Mouse (Mus musculus) lung, adult 18-20 months (tissue): ENCODE measurements around the gene Nme8.
A peak's percentile ranks its signal among the peaks of the same experiment; 100 is the strongest.

Source experiments
- DNase-seq, 2 experiments: peaks; one replicate each; pipeline ENCODE4 v3.0.0; 2022; ENCODE audit warnings: mixed read lengths in 2 of 2

Nme8 gene

DNA sequence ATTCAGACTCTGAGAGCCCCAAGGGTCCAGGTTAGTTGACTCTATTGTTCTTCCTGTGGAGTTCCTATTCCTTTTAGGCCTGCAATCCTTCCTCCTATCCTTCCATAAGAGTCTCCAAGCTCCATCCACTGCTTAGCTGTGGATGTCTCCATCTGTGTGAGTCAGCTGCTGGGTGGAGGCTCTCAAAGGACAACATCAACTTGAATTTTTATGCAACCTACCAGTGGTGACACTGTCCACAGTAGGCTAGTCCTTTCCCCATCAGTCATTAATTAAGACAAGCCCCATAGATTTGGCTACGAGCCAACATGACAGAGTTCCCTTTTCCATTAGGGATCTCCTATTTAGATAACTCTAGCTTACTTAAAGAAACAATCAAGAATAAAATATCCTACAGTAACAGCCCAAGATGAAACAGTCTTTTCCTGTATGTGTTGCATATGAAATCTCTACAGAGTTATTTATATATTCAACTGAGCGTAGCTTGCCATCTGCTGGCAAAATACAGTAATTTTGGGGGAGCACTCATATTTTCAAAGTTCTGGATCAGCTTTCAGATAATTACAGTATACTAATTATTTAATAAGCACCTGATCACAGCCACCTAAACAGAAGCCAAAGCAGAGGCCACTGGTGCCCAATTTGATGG, 57.3 kb downstream of the Nme8 start:
- no peak for DNase-seq

DNA sequence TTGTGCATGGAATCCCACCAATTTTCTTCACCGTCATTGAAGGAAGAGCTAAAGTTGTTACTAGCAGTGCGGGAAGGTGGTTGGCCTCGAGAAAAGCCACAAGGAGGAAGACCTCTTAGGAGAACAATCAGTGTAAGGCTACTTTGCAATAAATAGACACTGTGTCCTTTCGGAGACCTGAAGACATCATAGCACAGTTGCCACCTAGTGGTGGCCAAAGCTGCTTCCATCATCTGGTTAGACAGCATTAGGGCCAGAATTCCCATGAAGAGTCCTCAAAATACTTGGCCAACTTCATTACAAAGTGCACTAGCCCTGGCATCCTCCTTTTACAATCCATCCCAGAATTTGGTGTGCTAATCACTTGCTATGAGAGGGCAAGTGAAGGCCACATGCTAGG, 61.5 kb downstream of the Nme8 start:
- DNase-seq, result no peak

DNA sequence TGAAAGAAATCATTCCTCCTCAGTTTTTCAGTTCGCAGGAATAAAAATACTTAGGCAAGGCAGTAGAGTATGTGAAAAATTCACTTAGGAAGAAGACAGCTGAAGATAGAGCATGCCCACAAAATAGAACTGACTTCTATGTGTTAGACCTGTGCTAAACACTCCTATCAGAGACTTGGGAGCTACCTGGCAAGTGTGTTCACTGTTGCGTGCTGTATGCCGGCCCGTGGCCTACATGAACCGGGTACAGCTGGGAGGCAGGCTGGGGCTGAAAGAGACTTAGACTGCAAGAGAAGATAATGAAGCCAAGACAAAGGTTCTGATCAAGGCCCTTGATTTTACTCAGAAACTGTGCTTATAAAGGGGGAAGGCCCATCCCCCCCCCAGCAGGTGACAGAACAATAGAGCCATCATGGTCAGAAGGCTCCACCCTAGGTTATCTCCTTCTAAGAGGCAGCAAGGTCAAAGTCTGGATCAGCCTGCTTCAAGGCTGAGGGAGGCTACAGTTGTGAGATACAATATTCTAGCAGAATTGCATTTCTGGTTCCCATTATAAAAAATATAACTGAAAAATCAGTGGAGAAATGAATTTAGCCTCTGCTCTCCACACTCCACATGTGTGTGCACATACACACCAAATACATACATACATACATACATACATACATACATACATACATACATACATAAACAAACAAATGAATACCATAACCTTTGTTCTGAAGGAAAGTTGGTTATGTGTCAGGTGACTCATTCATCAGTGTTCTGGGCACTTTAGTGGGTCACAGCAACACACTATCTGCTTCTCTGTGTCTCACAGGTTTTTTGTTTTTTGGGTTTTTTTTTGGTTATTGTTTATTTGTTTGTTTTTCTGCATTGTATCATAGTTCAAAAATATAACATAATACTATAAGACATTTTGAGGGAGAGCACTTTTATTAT, 66.6 kb downstream of the Nme8 start:
- DNase-seq, result no peak

DNA sequence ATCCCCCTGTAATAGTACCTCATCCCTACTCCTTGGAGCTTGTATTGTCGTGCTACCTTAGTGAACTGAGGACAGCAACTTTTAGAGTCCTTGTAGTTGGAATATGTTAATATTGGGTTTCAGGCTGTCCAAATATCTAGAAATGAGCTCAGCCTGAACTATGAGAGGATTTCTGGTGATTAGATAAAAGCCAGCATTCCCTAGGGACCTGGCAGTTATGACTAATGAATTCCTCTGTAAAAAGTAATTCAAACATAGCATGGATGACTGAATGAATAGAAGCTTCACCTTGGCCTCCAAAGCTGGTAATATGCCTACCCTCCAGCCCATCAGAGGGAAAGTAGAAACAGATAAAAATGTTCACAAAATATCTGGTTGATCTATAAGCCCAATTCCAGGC, 71.1 kb downstream of the Nme8 start:
- DNase-seq, result no peak

DNA sequence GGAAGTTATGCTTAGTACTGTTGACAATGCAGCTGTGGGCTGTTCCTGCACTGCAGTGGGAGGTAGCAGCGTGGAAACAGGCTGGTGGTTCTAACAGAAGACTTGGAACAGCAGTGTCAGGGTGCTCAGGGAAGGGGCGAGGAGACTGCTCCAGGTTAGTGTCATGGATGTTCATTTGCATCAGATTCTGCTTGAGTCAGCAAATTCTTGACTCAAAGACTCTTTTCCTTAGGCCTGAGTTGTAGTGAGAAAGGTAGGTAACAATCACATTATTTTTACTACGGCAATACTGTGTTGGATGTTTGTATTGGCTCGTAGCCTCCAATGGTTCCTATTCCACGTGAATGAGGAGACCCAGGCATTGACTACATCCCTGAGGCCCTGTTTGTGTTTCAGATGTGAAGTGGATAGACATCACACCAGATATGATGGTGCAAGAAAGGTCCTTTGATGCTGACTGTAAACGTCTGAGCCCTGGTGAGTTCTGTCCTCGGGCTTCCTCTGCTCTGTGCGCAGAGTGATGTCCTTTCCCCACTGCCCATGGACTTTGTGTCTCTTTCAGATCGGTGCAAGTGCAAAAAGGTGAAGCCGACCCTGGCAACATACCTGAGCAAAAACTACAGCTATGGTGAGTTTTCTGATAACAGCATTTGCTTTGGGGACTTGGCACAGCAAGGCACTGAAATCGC, 72.8 kb downstream of the Nme8 start:
- no peak for DNase-seq

DNA sequence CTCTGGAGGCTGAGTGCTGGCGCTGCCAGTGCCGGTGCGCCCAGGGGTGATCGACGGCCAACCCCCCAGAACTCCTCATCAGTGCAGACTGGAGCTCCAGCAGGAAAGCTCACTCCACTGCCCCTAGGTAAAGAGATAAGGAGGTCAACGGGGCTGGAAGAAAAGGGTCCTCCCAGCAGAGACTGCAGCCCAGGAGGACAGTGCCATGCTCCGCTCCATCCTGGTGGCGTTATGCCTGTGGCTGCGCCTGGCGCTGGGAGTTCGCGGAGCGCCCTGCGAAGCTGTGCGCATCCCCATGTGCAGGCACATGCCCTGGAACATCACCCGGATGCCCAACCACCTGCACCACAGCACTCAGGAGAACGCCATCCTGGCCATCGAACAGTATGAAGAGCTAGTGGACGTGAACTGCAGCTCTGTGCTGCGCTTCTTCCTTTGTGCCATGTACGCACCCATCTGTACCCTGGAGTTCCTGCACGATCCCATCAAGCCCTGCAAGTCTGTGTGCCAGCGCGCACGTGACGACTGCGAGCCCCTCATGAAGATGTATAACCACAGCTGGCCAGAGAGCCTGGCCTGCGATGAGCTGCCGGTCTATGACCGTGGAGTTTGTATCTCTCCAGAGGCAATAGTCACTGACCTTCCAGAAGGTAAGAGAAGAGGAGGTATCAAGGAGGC, 74.2 kb downstream of the Nme8 start:
- DNase-seq, result no peak

DNA sequence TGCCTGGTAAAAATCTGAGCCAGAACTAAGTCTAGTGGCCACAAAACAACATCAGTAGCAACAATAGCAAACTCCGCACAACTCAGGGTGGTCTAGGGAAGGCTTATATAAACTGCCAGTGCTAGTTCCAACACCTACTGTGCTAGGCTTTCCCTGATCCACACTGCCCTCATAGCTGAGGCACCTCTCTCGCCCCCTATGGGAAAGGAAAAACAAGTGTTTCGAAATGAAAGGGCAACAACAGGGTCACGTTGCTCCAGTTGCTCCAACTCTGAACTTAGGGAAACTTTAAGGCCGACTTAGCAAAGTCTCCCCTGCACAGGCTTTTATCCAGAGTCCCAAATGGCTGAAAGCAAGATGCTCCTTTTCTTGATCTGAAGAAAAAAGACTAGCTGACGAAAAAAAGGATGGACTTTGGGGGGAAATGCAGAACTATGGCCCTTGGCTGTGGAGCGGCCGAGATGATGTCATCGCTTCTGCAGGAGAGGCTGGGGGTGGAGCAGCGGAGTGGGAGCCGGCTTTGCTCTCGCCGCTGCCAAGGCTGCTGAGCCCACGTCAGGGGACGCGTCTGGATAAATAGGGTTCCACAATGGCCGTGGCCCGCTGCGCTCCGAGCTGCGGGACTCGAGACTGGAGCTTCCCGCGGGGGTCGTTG, 74.9 kb downstream of the Nme8 start, which contains the start of gene Sfrp4:
TSS of gene Sfrp4 (plus strand) at position 532 of the 655 bp plus-strand sequence.
- DNase-seq, result peak; percentile 26 to 43

DNA sequence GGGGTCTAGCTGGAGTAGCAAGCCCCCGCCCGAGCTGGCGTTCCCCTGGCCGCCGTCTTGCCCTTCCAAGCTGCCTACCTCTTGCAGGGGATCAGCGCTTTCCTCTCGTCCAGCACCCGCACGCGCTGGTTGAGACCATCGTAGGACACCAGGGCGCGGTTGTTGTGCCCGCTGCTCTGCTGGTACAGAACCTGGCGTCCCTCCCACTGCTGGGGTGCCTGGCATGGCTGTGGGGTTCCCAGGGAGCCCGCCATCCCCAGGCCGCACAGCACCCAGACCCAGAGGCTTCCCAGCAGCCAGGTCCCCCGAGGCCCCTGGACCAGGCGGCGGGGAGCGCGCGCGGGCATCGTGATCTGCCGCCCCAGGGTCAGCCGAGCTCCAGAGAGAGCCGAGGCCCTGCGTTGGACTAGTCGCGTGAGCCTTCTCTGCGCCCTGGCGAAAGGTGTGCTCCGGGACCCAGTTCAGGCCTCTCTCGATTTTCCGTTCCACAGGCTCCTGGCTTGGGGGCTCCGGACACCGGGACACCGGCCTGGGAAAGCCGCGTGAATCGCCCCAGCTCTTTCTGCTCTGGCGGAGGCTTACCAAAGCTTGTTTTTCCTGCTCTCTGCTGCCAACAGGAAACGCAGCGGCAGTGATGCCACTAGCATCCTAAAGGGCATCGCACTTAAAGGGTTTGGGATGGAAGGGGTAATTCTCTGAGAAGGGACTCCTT, 78.2 kb downstream of the Nme8 start, which contains the start of gene Epdr1:
TSS of gene Epdr1 (minus strand) at position 712 of the 712 bp plus-strand sequence.
- peak; percentile 36 to 54 for DNase-seq

DNA sequence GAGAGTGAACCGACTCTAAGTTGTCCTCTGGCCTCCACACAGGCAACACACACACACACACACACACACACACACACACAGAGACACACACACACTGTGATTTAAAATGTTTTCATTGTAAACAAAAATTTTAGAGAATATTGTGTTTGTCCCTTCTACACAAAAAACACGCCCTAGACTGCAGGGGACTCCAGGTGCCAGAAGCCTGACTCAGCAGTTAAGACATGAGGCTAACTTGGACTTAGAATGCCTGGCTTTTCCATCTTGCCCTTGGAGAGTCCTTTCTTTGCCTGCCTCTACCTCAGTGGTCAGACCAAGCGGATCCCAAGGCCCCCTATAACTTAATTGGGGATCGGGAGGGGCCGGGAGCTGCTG, 78.8 kb downstream of the Nme8 start:
- no peak for DNase-seq

DNA sequence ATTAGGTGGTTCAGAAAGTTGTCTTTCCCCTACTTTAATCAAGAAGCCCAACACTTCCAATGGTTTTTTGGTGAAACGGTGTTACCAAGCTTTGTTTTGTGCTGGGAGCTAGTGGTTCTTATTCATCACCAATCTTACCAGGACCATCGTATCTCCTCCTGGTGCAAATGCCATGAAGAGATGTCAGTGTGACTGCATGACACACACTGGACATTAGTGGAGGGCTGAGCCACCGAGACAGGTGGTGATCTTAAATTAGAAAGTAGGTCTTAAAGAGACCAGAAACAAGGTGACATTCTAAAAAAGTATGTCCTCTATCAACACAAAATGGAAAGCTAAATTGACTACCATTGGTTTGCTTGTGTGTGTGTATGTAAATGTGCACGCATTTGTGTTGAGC, 79.5 kb downstream of the Nme8 start:
- no peak for DNase-seq

DNA sequence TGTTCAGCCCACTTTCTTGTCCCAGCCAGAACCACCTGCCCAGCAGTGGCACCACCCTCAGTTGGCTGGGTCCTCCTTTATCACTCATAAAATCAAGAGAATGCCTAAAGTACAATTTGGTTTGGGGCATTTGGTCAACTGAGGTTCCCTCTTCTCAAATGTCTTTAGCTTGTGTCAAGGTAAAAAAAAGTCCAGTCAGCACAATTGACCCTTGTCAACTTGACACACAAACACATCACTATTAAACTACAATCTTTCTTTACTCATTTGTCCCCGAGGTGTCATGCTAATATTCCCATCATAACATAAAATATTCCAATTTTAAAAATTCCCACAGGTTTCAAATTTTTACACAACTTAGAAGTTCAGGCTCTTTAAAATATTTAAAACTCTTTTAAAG, 83.3 kb downstream of the Nme8 start:
- no peak for DNase-seq

DNA sequence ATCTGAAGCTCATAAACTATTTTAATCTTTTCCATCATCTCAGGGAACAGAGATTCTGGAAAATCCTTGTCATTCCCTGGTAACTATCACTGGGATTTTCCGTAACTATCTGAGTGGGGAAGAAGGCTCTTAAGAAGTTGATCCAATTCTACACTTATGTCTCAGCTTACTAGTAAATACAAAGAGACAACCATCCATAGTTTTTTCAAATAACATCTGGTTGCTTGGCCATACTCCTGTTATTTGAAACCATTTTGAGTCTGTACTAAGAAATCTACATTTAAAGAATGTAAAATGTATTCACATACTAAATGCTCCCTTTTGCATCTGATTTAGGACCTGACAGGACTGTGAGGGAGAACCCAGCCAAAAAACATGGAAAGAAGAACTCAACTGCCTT, 84.2 kb downstream of the Nme8 start:
- DNase-seq, result no peak

DNA sequence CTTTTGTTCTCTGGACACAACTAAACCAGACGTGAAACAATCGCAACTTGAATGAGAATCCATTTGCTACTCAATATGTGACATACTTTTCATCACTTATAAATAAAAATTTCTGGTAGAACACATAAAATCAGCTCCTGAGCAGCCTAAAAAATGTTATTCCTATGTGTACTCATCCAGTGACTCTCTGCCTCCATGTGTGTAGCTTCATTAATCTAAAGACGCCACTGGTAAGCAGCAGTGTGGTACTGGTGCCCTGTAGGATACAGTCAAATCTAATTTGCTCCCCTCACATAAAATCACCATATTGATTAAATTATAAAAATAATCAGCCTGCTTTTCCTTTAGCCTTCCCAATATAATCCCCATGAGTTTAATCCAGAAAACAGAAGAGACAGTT, 84.6 kb downstream of the Nme8 start:
- DNase-seq, result no peak

DNA sequence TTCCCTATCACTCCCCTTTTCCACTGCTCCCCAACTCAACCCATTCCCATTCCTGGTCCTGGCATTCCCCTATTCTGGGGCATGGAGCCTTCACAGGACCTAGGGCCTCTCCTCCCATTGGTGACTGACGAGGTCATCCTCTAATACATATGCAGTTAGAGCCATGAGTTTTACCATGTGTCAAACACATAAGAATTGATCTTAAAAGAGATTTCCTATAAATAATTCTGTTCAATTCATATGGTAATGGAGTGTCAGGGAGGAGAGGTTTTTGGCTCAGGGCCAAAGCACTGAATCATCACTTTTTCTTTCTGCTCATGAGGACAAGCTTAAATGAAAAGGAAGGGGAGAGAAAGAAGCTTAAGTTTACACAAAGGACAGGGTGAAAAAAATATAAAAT, 85.2 kb downstream of the Nme8 start:
- no peak for DNase-seq

DNA sequence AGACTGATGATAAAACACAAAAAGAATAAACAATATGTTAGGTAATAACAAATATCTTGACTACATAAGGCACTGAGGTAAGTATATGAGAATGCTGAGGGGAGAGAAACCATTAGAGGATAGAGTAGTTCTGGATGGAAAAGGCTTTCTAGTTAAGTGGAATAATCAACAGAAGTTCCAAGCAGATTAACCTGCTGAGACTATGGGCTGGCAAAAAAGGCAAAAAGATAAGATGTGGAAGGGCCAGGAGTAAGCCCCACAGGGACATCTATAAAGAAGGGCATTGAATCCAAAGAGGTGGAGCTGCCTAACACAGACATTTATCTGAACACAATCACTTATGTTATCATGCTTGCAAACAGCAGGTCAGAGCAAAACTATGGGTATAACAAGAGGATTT, 89.5 kb downstream of the Nme8 start:
- DNase-seq, result no peak

DNA sequence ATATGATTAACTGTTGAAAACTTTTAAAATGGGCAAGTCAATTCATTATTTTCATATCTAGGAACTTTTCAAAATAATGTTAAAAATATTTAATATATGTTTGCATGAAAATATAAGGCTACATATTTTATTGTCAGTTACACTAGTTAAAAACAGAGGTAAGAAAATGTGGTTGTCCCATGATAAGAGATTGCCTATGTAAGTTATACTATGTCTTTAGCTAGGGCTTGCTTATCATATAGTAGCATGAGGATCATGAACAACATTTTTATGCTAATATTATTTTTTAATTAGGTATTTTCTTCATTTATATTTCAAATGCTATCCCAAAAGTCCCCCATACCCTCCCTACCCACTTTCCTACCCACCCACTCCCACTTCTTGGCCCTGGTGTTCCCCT, 92.7 kb downstream of the Nme8 start:
- DNase-seq, result no peak

DNA sequence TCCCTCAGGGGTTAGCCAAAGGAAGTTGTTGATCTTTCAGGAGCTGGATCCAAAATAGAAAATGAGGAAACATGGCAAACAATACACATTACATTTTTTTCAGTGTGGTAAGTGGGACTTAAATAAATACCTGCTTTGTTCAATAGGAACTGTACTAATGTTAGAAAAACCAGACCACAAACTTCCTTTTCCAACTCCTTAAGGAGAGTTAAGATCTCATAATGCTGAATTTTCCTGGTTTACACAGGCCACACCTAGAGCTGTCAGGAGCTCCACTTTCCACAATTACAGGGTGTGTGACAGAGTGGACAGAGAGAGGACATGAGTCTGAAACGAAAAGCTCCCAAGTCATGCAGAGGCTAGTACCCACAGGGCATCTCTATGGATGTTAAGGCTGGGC, 93.9 kb downstream of the Nme8 start:
- DNase-seq, result peak; percentile 5 to 18

DNA sequence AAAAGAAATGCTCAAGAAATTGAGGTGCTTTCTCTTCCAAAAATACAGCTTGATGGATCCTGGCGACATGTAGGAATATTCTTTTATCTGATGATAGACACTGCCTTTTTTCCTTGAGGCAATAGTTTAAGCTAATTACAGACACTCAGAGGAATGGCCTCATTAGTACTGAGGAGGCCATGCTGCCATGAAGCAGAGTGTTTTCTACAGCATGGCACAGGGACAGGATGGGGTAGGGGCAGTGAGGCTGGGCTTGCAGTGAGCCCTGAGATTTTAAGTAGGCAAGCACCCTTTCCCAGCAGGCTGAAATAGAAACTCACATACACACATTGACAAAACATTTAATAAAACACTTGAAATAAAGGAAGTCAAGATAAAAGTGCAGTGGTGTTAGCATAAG, 95.1 kb downstream of the Nme8 start:
- no peak for DNase-seq

DNA sequence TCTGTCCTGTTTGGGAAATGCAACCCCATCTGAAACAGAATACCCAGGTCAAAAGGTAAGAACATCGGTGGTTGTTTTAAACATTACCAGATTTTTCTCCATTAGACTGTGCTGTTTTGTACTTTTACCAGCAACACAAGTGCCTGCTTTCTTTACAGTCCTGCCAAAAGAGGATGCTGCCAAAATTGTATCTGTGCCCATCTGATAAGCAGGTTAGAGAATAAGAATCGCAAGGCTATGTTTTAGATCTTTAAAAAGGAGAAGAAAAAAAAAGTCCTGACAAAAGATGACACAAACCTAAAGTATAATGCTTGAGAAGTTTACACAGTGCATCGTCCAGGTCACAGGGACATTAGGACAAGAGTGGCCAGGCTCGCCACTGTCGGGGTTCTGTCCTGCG, 98.4 kb downstream of the Nme8 start:
- DNase-seq, result no peak

DNA sequence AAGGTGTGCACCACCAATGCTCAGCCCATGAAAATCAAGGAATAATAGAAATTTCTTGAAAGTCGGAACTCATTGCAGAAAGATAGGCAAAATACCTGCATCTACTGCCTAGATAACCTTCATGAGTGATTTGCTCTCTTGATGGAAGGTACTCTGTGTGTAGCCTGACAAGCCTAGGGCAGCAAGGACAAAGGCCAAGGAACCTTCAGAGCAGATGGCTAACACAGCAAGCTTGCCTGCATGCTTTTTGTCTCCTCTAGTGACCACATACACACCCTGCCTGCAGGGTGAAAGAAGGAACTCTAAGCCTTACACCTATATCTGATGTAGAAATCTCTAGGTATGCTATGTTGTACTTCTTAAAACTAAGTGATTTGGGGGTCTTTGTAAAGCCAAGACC, 102.5 kb downstream of the Nme8 start:
- no peak for DNase-seq
